Mouse (Mus musculus) small intestine, adult 2 months (tissue): ENCODE measurements around the gene Tas2r143.

Experiments
- CTCF ChIP-seq: fragments of 200-500 bp; IDR thresholded peaks from 2 replicates; pipeline ENCODE4 v1.5.1; 2012; ENCODE audit warnings: low read depth, mild to moderate bottlenecking, control low read depth, inconsistent platforms, low read length, moderate library complexity, mixed read lengths; ENCODE audit not compliant: insufficient replicate concordance, insufficient read length; ENCODE audit errors: extremely low read depth
- POLR2A ChIP-seq: fragments of 200-500 bp; IDR thresholded peaks from 2 replicates; pipeline ENCODE4 v1.6.1; 2012; ENCODE audit warnings: low read depth, mild to moderate bottlenecking, control low read depth, inconsistent platforms, low read length, moderate library complexity

GRCm38 (mm10) chr6:42369870-42370269 is 30.2 kb upstream of the Tas2r143 start:
- TF ChIP-seq CTCF, result no peak
- no peak for TF ChIP-seq POLR2A
